In the genomic region with DNA sequence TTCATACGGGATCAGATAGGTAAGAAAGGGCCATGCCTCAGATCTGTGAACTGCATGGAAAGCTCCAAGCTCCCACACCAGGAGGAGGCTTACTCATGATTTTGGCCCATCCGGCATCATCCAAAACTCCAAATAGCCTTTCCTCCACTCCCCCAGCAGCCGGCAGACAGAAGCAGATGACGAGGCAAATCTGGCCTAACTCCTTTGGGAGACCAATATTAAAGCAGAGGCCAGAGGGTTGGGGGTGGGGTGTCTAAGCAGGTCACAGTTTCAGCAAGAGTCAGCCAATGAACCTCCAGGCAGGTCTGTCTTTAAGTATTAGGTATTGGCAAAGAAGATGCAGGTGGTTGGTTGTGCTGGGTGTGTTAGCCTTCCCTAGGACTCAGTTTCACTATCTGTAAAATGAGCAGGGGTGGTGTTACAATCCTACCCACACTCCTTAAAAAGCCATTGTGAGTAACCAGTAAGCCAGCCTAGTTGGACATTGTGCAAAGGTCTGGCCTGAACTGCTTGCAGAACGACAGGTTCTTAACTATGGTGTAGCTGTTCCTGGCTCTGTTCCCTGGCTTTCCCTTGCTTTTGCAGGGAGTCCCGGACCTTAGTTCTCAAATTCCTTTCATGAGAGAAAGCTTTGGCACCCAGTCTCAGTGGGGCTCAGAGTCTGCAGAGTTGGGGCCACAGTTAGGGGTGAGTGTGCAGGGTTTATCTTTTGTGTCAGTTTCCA, we compare ENCODE assay signal across 12 mouse cellular contexts. TPM values are rescaled to one million over a fixed set of nuclear protein-coding genes. Genes with fewer than 3 reads are reported as not detected.
A peak's percentile ranks its signal among the peaks of the same experiment; 100 is the strongest.
DNase-seq lines count a peak whose midpoint lies in the region; ATAC-seq lines count a peak whose summit lies in the region.
"Had no signal": no experiment of that assay in that cellular context is flagged by ENCODE, and none has a peak within 500 bp of the region (broad histone marks: within the 10 kb centered on the region; RNA-seq: fewer than 3 reads in every experiment).

No protein-coding gene starts in this region.

- H3K4me1 ChIP-seq in forebrain, embryonic 13.5 days = peaks cover 54% of the 10 kb centered on the region
- peaks cover 18% of the 10 kb centered on the region for H3K4me1 ChIP-seq in forebrain, embryonic 16.5 days (replicated peaks; ENCODE audit: control insufficient read depth, insufficient read depth, low read length)
- peaks cover 56% of the 10 kb centered on the region for H3K4me1 ChIP-seq in limb, embryonic 15.5 days
- H3K4me1 ChIP-seq in hindbrain, embryonic 13.5 days (replicated peaks) = peaks cover 37% of the 10 kb centered on the region

- no peaks in the 10 kb centered on the region for H3K36me3 ChIP-seq in forebrain, embryonic 13.5 days (ENCODE audit: poor library complexity, severe bottlenecking)
- no peaks in the 10 kb centered on the region for H3K36me3 ChIP-seq in forebrain, embryonic 16.5 days (ENCODE audit: control insufficient read depth, insufficient read depth)
- H3K36me3 ChIP-seq in limb, embryonic 15.5 days = 0 out of 2 replicates have a peak, but pooled peaks cover 3% of the 10 kb centered on the region
- no peaks in the 10 kb centered on the region for H3K36me3 ChIP-seq in hindbrain, embryonic 13.5 days

- ATAC-seq in forebrain, embryonic 13.5 days = no peak
- ATAC-seq in forebrain, embryonic 16.5 days = no peak
- no peak for ATAC-seq in limb, embryonic 15.5 days (ENCODE audit: insufficient number of reproducible peaks, low FRiP score, low TSS enrichment, low read depth)
- no peak for ATAC-seq in hindbrain, embryonic 13.5 days (ENCODE audit: low FRiP score)
- ATAC-seq: Patski had no signal

- peak overlapping the region; percentile 14; the same call in 1 of the 2 replicates for H3K27ac ChIP-seq in forebrain, embryonic 13.5 days
- H3K27ac ChIP-seq in forebrain, embryonic 16.5 days (ENCODE audit: low read length) = no peak overlapping the region
- no peak overlapping the region for H3K27ac ChIP-seq in limb, embryonic 15.5 days
- H3K27ac ChIP-seq in hindbrain, embryonic 13.5 days = no peak overlapping the region
- H3K27ac ChIP-seq: macrophage had no signal

- DNase-seq in MN1 (ENCODE audit: low spot score) = peak; percentile 75
- DNase-seq in gastrocnemius, postnatal 25 days = peak; percentile 60
- no peak for DNase-seq in layer of hippocampus, postnatal 10 days (ENCODE audit: low spot score in 2 of 2)
- DNase-seq in natural killer cell, adult 2 months (ENCODE audit: low spot score in 2 of 2) = no peak
- DNase-seq: kidney, postnatal 4 days had no signal

- H3K4me2 ChIP-seq in forebrain, embryonic 13.5 days = no peak overlapping the region
- H3K4me2 ChIP-seq in forebrain, embryonic 16.5 days (ENCODE audit: low read length) = no peak overlapping the region
- peak overlapping the region; percentile 41; the same call in 1 of the 2 replicates for H3K4me2 ChIP-seq in limb, embryonic 15.5 days
- no peak overlapping the region for H3K4me2 ChIP-seq in hindbrain, embryonic 13.5 days

- H3K4me3 ChIP-seq in forebrain, embryonic 13.5 days = no peak overlapping the region
- no peak overlapping the region for H3K4me3 ChIP-seq in forebrain, embryonic 16.5 days (replicated peaks; ENCODE audit: low read length)
- H3K4me3 ChIP-seq in limb, embryonic 15.5 days = peak overlapping the region; percentile 10; the same call in 1 of the 2 replicates
- H3K4me3 ChIP-seq in hindbrain, embryonic 13.5 days = no peak overlapping the region

- no peaks in the 10 kb centered on the region for H3K9me3 ChIP-seq in forebrain, embryonic 13.5 days (replicated peaks)
- H3K9me3 ChIP-seq in forebrain, embryonic 16.5 days (ENCODE audit: control insufficient read depth, low read length) = no peaks in the 10 kb centered on the region
- no peaks in the 10 kb centered on the region for H3K9me3 ChIP-seq in limb, embryonic 15.5 days
- no peaks in the 10 kb centered on the region for H3K9me3 ChIP-seq in hindbrain, embryonic 13.5 days

- peaks cover 6% of the 10 kb centered on the region; the same call in 1 of the 2 replicates for H3K27me3 ChIP-seq in forebrain, embryonic 13.5 days
- H3K27me3 ChIP-seq in forebrain, embryonic 16.5 days (replicated peaks; ENCODE audit: control insufficient read depth, insufficient read depth, low read length) = no peaks in the 10 kb centered on the region
- H3K27me3 ChIP-seq in limb, embryonic 15.5 days = no peaks in the 10 kb centered on the region
- H3K27me3 ChIP-seq in hindbrain, embryonic 13.5 days = peaks cover 12% of the 10 kb centered on the region
- H3K27me3 ChIP-seq: Patski had no signal

- no peak overlapping the region for H3K9ac ChIP-seq in forebrain, embryonic 13.5 days
- no peak overlapping the region for H3K9ac ChIP-seq in forebrain, embryonic 16.5 days (replicated peaks; ENCODE audit: low read depth, low read length)
- no peak overlapping the region for H3K9ac ChIP-seq in limb, embryonic 15.5 days
- no peak overlapping the region for H3K9ac ChIP-seq in hindbrain, embryonic 13.5 days

- WGBS in forebrain, embryonic 13.5 days = 45% methylated on average over 6 of the region's 6 CpGs
- WGBS in forebrain, embryonic 16.5 days = 39% methylated on average over 6 of the region's 6 CpGs
- WGBS in limb, embryonic 15.5 days = 53% methylated on average over 6 of the region's 6 CpGs
- 68% methylated on average over 6 of the region's 6 CpGs for WGBS in hindbrain, embryonic 13.5 days

RNA-seq across cellular contexts. Expression of a gene that starts 3.2 kb away (rescaled TPM):
- 4.5 and 7.2 TPM in 2 replicates for polyA plus RNA-seq in forebrain, embryonic 13.5 days (2015; fragmentation: Nextera tagmentation; extraction: Ambion mirVana)
- 3.7 and 4.8 TPM in 2 replicates for polyA plus RNA-seq in forebrain, embryonic 16.5 days (2015; fragmentation: Nextera tagmentation; extraction: Ambion mirVana)
- total RNA-seq in gastrocnemius, postnatal 25 days (2021) = 100 to 1,000 TPM; 216 to 227 TPM
- 27.1 and 38.1 TPM in 2 replicates for polyA plus RNA-seq in limb, embryonic 15.5 days (2015; fragmentation: Nextera tagmentation; extraction: Ambion mirVana)
- total RNA-seq in layer of hippocampus, postnatal 10 days (2021) = 1 to 10 TPM; 7.3 to 9.1 TPM
- polyA plus RNA-seq in hindbrain, embryonic 13.5 days (2015; fragmentation: Nextera tagmentation; extraction: Ambion mirVana) = 5.3 and 6.1 TPM in 2 replicates
- total RNA-seq: neutrophil, adult 5-6 weeks had no signal

Comparison
In these comparisons a context has a peak if more than half of its experiments do, and no peak if none do; other contexts are left out.
1. DNase-seq: peak in MN1 (single experiment) and gastrocnemius, postnatal 25 days (single experiment); none in layer of hippocampus, postnatal 10 days (0 of 2) and natural killer cell, adult 2 months (0 of 2).